In the genomic region with DNA sequence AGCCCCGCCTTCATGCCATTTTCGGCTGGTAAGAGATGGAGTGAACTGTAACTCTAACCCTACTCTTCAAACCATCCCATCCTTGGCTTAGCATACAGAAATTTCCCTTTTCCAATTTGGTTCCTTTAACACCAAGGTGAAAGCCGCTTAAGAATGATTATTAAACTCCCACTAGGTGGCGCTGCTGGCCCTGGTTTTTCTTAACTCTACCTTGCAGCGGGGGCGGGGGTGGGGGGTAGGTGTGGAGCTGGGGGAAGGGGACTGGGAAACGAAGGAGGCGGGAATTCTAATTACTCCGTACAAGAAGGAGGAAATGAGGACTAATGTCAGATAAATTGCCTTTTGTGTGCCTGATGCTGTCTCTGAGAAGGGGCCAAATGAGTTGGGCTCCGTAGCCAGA, we compare ENCODE assay signal across 8 mouse cellular contexts. TPM values are rescaled to one million over a fixed set of nuclear protein-coding genes. Genes with fewer than 3 reads are reported as not detected.
A peak's percentile ranks its signal among the peaks of the same experiment; 100 is the strongest.
DNase-seq lines count a peak whose midpoint lies in the region; ATAC-seq and TF ChIP-seq lines count a peak whose summit lies in the region.

No protein-coding gene starts in this region.

- no peaks in the 10 kb centered on the region for H3K27me3 ChIP-seq in MEL (ENCODE audit: control insufficient read depth in 1 of 2, insufficient read depth in 2 of 2, low read length in 2 of 2)

- peak; percentile 73 for TF ChIP-seq CTCF in layer of hippocampus, adult 2 months (conservative IDR thresholded peaks at IDR 0.05)
- peak in 2 of 3 experiments; percentile 67 to 68; a peak in 5 of 6 replicates for TF ChIP-seq CTCF in MEL (IDR thresholded peaks at IDR 0.05 in 2 of 3, conservative IDR thresholded peaks at IDR 0.05 in 1 of 3; ENCODE audit: control insufficient read depth in 1 of 3, insufficient read depth in 1 of 3, low read depth in 2 of 3, low read length in 3 of 3, poor library complexity in 1 of 3, severe bottlenecking in 1 of 3)

- DNase-seq in layer of hippocampus, adult 2 months (ENCODE audit: low spot score in 2 of 2) = peak; percentile 46 to 69
- no peak for DNase-seq in layer of hippocampus, adult 9-11 months
- DNase-seq in MEL (ENCODE audit: low read depth, low spot score) = peak; percentile 65
- peak; percentile 51 for DNase-seq in c-Kit-positive CD71-positive TER-119-negative erythroid progenitor cells, embryonic 14.5 days (ENCODE audit: low read depth)
- DNase-seq in gastrocnemius, postnatal 14 days = peak; percentile 41
- DNase-seq in kidney, postnatal 4 days = peak; percentile 76 to 82
- peak; percentile 47 for DNase-seq in retina, adult 2 months (ENCODE audit: low read depth, low spot score)

- H3K36me3 ChIP-seq in MEL (ENCODE audit: control insufficient read depth in 1 of 2, insufficient read depth in 2 of 2, low read length in 2 of 2) = no peaks in the 10 kb centered on the region

- H3K79me2 ChIP-seq in MEL (ENCODE audit: control insufficient read depth, insufficient read depth, low read length, poor library complexity) = no peaks in the 10 kb centered on the region

- intact Hi-C loops in gastrocnemius, postnatal 14 days (cut with DNase I; ENCODE audit: low total_unique reads) = loop anchor here (5.0 kb wide), 1 partner anchor 145 kb away; no protein-coding TSS in a partner anchor

- peak; percentile 46 for TF ChIP-seq RAD21 in MEL (IDR thresholded peaks at IDR 0.05; ENCODE audit: low read depth, low read length)

- TF ChIP-seq EP300 in MEL (IDR thresholded peaks at IDR 0.05; ENCODE audit: low read depth in 1 of 2, low read length in 2 of 2) = no peak

- no peak for ATAC-seq in frontal cortex, adult (ENCODE audit: low TSS enrichment)

- no peaks in the 10 kb centered on the region for H3K9me3 ChIP-seq in MEL (replicated peaks; ENCODE audit: insufficient read depth, low read length)

- no peak overlapping the region for H3K4me3 ChIP-seq in layer of hippocampus, adult 2 months
- H3K4me3 ChIP-seq in MEL (ENCODE audit: control insufficient read depth in 1 of 2, insufficient read depth in 1 of 2, low read depth in 2 of 2, low read length in 2 of 2) = no peak overlapping the region

- H3K9ac ChIP-seq in MEL (ENCODE audit: control insufficient read depth, low read depth, low read length, poor library complexity, severe bottlenecking) = no peak overlapping the region

- no peaks in the 10 kb centered on the region for H3K4me1 ChIP-seq in MEL (ENCODE audit: control insufficient read depth in 1 of 2, insufficient read depth in 2 of 2, low read length in 2 of 2)

- no peak overlapping the region for H3K27ac ChIP-seq in layer of hippocampus, adult 2 months
- H3K27ac ChIP-seq in MEL (ENCODE audit: control insufficient read depth, low read depth, low read length) = no peak overlapping the region

- no peak for TF ChIP-seq POLR2A in MEL (IDR thresholded peaks at IDR 0.05; ENCODE audit: control insufficient read depth in 1 of 2, insufficient read depth in 1 of 2, low read depth in 1 of 2, low read length in 2 of 2, poor library complexity in 1 of 2)

TF ChIP-seq in MEL, 35 proteins besides CTCF, POLR2A, EP300 and RAD21:
- TF ChIP-seq KAT2A (conservative IDR thresholded peaks at IDR 0.05; ENCODE audit: low read depth, low read length) = no peak
- peak; percentile 59 for TF ChIP-seq SMC3 (IDR thresholded peaks at IDR 0.05; ENCODE audit: low read depth, low read length)
- TF ChIP-seq ZC3H11A (IDR thresholded peaks at IDR 0.05; ENCODE audit: low read depth, low read length) = 0 out of 2 replicates have a peak, but pooled peaks have one; percentile 22

RNA-seq across cellular contexts. Expression of a gene that starts 12.9 kb away (rescaled TPM):
- under 1 TPM in 1 of 2 experiments, not detected in 1; 0.41 TPM for total RNA-seq in layer of hippocampus, adult 2 months (2021)
- total RNA-seq in MEL (2012; rRNA removed) = not detected in 2 replicates
- polyA plus RNA-seq in MEL (2012; ENCODE audit: insufficient read depth in 1 of 2, insufficient read length in 2 of 2, low read depth in 1 of 2, low replicate concordance in 2 of 2, missing spikeins in 1 of 2) = not detected
- under 1 TPM in 1 of 2 experiments, not detected in 1; 0.21 TPM for total RNA-seq in gastrocnemius, postnatal 14 days (2021)

RNA-seq across cellular contexts. Expression of a gene that starts 20.9 kb away (rescaled TPM):
- total RNA-seq in layer of hippocampus, adult 2 months (2021) = not detected
- not detected in 2 replicates for total RNA-seq in MEL (2012; rRNA removed)
- under 1 TPM in 1 of 2 experiments, not detected in 1; 0.28 TPM for polyA plus RNA-seq in MEL (2012; ENCODE audit: insufficient read depth in 1 of 2, insufficient read length in 2 of 2, low read depth in 1 of 2, low replicate concordance in 2 of 2, missing spikeins in 1 of 2)
- total RNA-seq in gastrocnemius, postnatal 14 days (2021) = not detected

RNA-seq across cellular contexts. Expression of a gene that starts 34.0 kb away (rescaled TPM):
- total RNA-seq in layer of hippocampus, adult 2 months (2021) = 100 to 1,000 TPM in 1 of 2 experiments, 10 to 100 TPM in 1; 97.4 to 103 TPM
- total RNA-seq in MEL (2012; rRNA removed) = 61.8 and 69.5 TPM in 2 replicates
- polyA plus RNA-seq in MEL (2012; ENCODE audit: insufficient read depth in 1 of 2, insufficient read length in 2 of 2, low read depth in 1 of 2, low replicate concordance in 2 of 2, missing spikeins in 1 of 2) = 10 to 100 TPM in 1 of 2 experiments, not detected in 1; 80.1 TPM
- total RNA-seq in gastrocnemius, postnatal 14 days (2021) = 10 to 100 TPM; 83.0 to 87.9 TPM

RNA-seq across cellular contexts. Expression of a gene that starts 46.1 kb away (rescaled TPM):
- total RNA-seq in layer of hippocampus, adult 2 months (2021) = 10 to 100 TPM; 97.4 to 98.8 TPM
- total RNA-seq in MEL (2012; rRNA removed) = 6.7 and 9.7 TPM in 2 replicates
- polyA plus RNA-seq in MEL (2012; ENCODE audit: insufficient read depth in 1 of 2, insufficient read length in 2 of 2, low read depth in 1 of 2, low replicate concordance in 2 of 2, missing spikeins in 1 of 2) = 10 to 100 TPM in 1 of 2 experiments, not detected in 1; 32.6 TPM
- 10 to 100 TPM; 19.7 to 20.0 TPM for total RNA-seq in gastrocnemius, postnatal 14 days (2021)

RNA-seq across cellular contexts. Expression of a gene that starts 48.3 kb away (rescaled TPM):
- not detected for total RNA-seq in layer of hippocampus, adult 2 months (2021)
- total RNA-seq in MEL (2012; rRNA removed) = not detected in 2 replicates
- polyA plus RNA-seq in MEL (2012; ENCODE audit: insufficient read depth in 1 of 2, insufficient read length in 2 of 2, low read depth in 1 of 2, low replicate concordance in 2 of 2, missing spikeins in 1 of 2) = under 1 TPM in 1 of 2 experiments, not detected in 1; 0.22 TPM
- not detected for total RNA-seq in gastrocnemius, postnatal 14 days (2021)
